Comparison of ENCODE assay signal across 28 mouse cellular contexts in the genomic region with DNA sequence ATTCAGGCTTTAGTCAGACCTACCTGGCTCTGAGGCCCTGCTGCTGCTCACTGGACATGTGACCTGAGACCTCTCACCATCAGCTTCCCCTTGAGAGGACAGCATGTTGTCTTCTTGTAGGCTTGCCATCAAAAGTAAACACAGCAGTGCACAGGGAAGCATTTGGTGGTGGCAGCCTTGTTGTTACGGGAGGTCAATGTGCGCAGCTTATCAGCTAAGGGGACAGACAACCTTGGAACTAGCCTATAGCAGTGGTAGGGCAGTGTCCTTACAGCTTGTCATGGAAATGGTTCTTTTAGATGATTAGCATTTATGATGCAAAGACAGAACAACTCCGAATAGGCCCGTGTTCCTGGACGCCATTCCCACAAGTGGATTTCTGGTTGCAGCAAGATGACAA. TPM values are rescaled to one million over a fixed set of nuclear protein-coding genes. Genes with fewer than 3 reads are reported as not detected.
DNase-seq lines count a peak whose midpoint lies in the region; ATAC-seq and TF ChIP-seq lines count a peak whose summit lies in the region.
"Had no signal": no experiment of that assay in that cellular context is flagged by ENCODE, and none has a peak within 500 bp of the region (broad histone marks: within the 10 kb centered on the region; RNA-seq: fewer than 3 reads in every experiment).

No protein-coding gene starts in this region.

- 47% methylated on average over 5 of the region's 5 CpGs for WGBS in intestine, postnatal 0 days

- peaks cover 92% of the 10 kb centered on the region for H3K36me3 ChIP-seq in intestine, postnatal 0 days (ENCODE audit: control insufficient read depth, insufficient read depth)

- no peak overlapping the region for H3K4me3 ChIP-seq in intestine, postnatal 0 days (ENCODE audit: low read depth, low read length)
- H3K4me3 ChIP-seq: embryonic facial prominence, embryonic 13.5 days; embryonic facial prominence, embryonic 15.5 days; erythroblast, embryonic 14.5 days; forebrain, embryonic 10.5 days; forebrain, embryonic 12.5 days had no signal

- no peaks in the 10 kb centered on the region for H3K27me3 ChIP-seq in intestine, postnatal 0 days (replicated peaks; ENCODE audit: control insufficient read depth, insufficient read depth, low read length)
- H3K27me3 ChIP-seq: CH12.LX; embryonic facial prominence, embryonic 13.5 days; embryonic facial prominence, embryonic 15.5 days; forebrain, embryonic 12.5 days; Patski had no signal

- no peak for TF ChIP-seq CTCF in intestine, postnatal 0 days (IDR thresholded peaks at IDR 0.05; ENCODE audit: low read depth)

- peak overlapping the region; percentile 73 for H3K27ac ChIP-seq in intestine, postnatal 0 days (ENCODE audit: low read depth, low read length)
- H3K27ac ChIP-seq: embryonic facial prominence, embryonic 13.5 days; embryonic facial prominence, embryonic 15.5 days; forebrain, embryonic 10.5 days; forebrain, embryonic 12.5 days had no signal

- no peaks in the 10 kb centered on the region for H3K9me3 ChIP-seq in intestine, postnatal 0 days (ENCODE audit: control insufficient read depth)
- H3K9me3 ChIP-seq: embryonic facial prominence, embryonic 13.5 days; embryonic facial prominence, embryonic 15.5 days; forebrain, embryonic 10.5 days; forebrain, embryonic 12.5 days; G1E had no signal

- no peak overlapping the region for H3K4me2 ChIP-seq in intestine, postnatal 0 days (replicated peaks; ENCODE audit: low read depth)
- H3K4me2 ChIP-seq: embryonic facial prominence, embryonic 13.5 days; embryonic facial prominence, embryonic 15.5 days; forebrain, embryonic 12.5 days had no signal

- intact Hi-C loops in heart, postnatal 25 days (cut with DNase I) = no loop called here

- DNase-seq in heart, adult 11 months = peak; percentile 65
- no peak for DNase-seq in heart, postnatal 25 days (ENCODE audit: low spot score)
- peak; percentile 80 for DNase-seq in yolk sac, embryonic 10.5 days (ENCODE audit: low spot score)
- DNase-seq in kidney, postnatal 10 days = no peak
- no peak for DNase-seq in cerebellum, adult 11-12 months
- DNase-seq: adrenal gland, adult 8-10 months; adrenal gland, postnatal 14 days; adrenal gland, postnatal 36 days; B cell, adult 2 months; cerebellum, adult 18-20 months; cerebellum, adult 8-10 months; cerebellum, adult 9-11 months; cerebellum, postnatal 14 days; cerebellum, postnatal 36 days; embryo, embryonic 11 days had no signal

- peak; percentile 81 for ATAC-seq in intestine, postnatal 0 days
- ATAC-seq: activated CD4-positive, CD25-positive, alpha-beta regulatory T cell, adult 4 months; CD4-positive, CD25-positive, alpha-beta regulatory T cell, adult 4 months; forebrain, embryonic 14.5 days; forebrain, embryonic 16.5 days; Patski had no signal

- no peak overlapping the region for H3K9ac ChIP-seq in intestine, postnatal 0 days (ENCODE audit: low read depth, low read length)
- H3K9ac ChIP-seq: embryonic facial prominence, embryonic 13.5 days; embryonic facial prominence, embryonic 15.5 days; forebrain, embryonic 12.5 days had no signal

- H3K4me1 ChIP-seq in intestine, postnatal 0 days (replicated peaks; ENCODE audit: control insufficient read depth, insufficient read depth, low read length) = 0 out of 2 replicates have a peak, but pooled peaks cover 4% of the 10 kb centered on the region
- H3K4me1 ChIP-seq: embryonic facial prominence, embryonic 13.5 days; embryonic facial prominence, embryonic 15.5 days; forebrain, embryonic 10.5 days; forebrain, embryonic 12.5 days had no signal

RNA-seq across cellular contexts. Expression of gene Ntan1, which starts 15.7 kb away (rescaled TPM):
- total RNA-seq in heart, postnatal 25 days (2021) = 10 to 100 TPM; 47.9 to 49.4 TPM
- polyA plus RNA-seq in intestine, postnatal 0 days (2015; fragmentation: Nextera tagmentation; extraction: Ambion mirVana) = 115 and 119 TPM in 2 replicates

RNA-seq across cellular contexts. Expression of gene Rrn3, which starts 53.9 kb away (rescaled TPM):
- 10 to 100 TPM; 37.5 to 38.3 TPM for total RNA-seq in heart, postnatal 25 days (2021)
- polyA plus RNA-seq in intestine, postnatal 0 days (2015; fragmentation: Nextera tagmentation; extraction: Ambion mirVana) = 22.6 and 24.2 TPM in 2 replicates

Comparison
In these comparisons a context has a peak if more than half of its experiments do, and no peak if none do; other contexts are left out.
1. DNase-seq: peak in heart, adult 11 months (single experiment) and yolk sac, embryonic 10.5 days (single experiment); none in heart, postnatal 25 days (single experiment), kidney, postnatal 10 days (single experiment) and cerebellum, adult 11-12 months (single experiment).